Mouse (Mus musculus) stomach, postnatal 0 days (tissue): ENCODE data around the gene Sox5. TPM values are rescaled to one million over a fixed set of nuclear protein-coding genes. Genes with fewer than 3 reads are reported as not detected.

Experiments used
- ATAC-seq: fragments of 200-750 bp; cut with Nextera tagmentation; 2 replicates; pipeline ENCODE4 v1.8.0; 2017; ENCODE audit not compliant: low FRiP score, low TSS enrichment
- DNase-seq: peaks from one replicate; pipeline ENCODE4 v3.0.0-alpha.2; 2016; ENCODE audit warnings: low spot score
- H3K27ac ChIP-seq: fragments of 300-500 bp; sonication (generic); replicated peaks from 2 replicates; pipeline ENCODE4 v1.5.1; 2014; ENCODE audit warnings: mild to moderate bottlenecking, control low read depth
- H3K27me3 ChIP-seq: fragments of 300-500 bp; sonication (generic); 2 replicates; pipeline ENCODE4 v1.6.1; 2014; ENCODE audit warnings: low read length; ENCODE audit not compliant: control insufficient read depth, insufficient read depth
- H3K36me3 ChIP-seq: fragments of 300-500 bp; sonication (generic); 2 replicates; pipeline ENCODE4 v1.6.1; 2014; ENCODE audit warnings: low read length, mixed read lengths; ENCODE audit not compliant: control insufficient read depth, insufficient read depth
- H3K4me1 ChIP-seq: fragments of 300-500 bp; sonication (generic); replicated peaks from 2 replicates; pipeline ENCODE4 v1.6.1; 2014; ENCODE audit warnings: antibody characterized with exemption; ENCODE audit not compliant: control insufficient read depth, insufficient read depth
- H3K4me2 ChIP-seq: fragments of 300-500 bp; sonication (generic); replicated peaks from 2 replicates; pipeline ENCODE4 v1.6.1; 2014; ENCODE audit warnings: low read depth, mild to moderate bottlenecking, control low read depth, moderate library complexity
- H3K4me3 ChIP-seq: fragments of 300-500 bp; sonication (generic); 2 replicates; pipeline ENCODE4 v1.5.1; 2014; ENCODE audit warnings: low read depth, low read length, control low read depth
- H3K9ac ChIP-seq: fragments of 300-500 bp; sonication (generic); 2 replicates; pipeline ENCODE4 v1.6.1; 2014; ENCODE audit warnings: mild to moderate bottlenecking, low read length, control low read depth, mixed read lengths
- H3K9me3 ChIP-seq: fragments of 300-500 bp; sonication (generic); 2 replicates; pipeline ENCODE4 v1.6.1; 2016; ENCODE audit warnings: low read length; ENCODE audit not compliant: control insufficient read depth
- CTCF ChIP-seq: IDR thresholded peaks from 2 replicates; pipeline ENCODE4 v1.5.1; 2016; ENCODE audit warnings: antibody characterized with exemption, low read depth, mild to moderate bottlenecking, moderate library complexity
- EP300 ChIP-seq: optimal IDR thresholded peaks from 2 replicates; pipeline ENCODE3; 2016; ENCODE audit warnings: antibody characterized with exemption
- WGBS: fragments of 180-500 bp; shearing (Covaris S2); extraction: QIAGEN DNeasy Blood & Tissue Kit; methylation state at CpG from one replicate; pipeline ENCODE4 v1.1.7; 2014; 5-methylcytosine and 5-hydroxymethylcytosine counted together
- polyA plus RNA-seq: library from polyadenylated mRNA; unstranded; fragments of >200 nt; fragmentation: Nextera tagmentation; extraction: Ambion mirVana; gene quantifications from 2 replicates; pipeline ENCODE4 v1.2.1, GENCODE M21; 2015

Gene Sox5
- polyA plus RNA-seq, 1 experiment from 2014 or later: 9.8 TPM

GRCm38 (mm10) chr6:144691298-144692041 is 90.3 kb downstream of the Sox5 start:
- no peaks in the 10 kb centered on the region for H3K4me1 ChIP-seq
- TF ChIP-seq EP300 (no peak), CTCF (no peak)
- ATAC-seq (no peak), DNase-seq (no peak)
- no peaks in the 10 kb centered on the region for H3K36me3 ChIP-seq
- no peak overlapping the region for H3K27ac ChIP-seq
- H3K27me3 ChIP-seq: no peaks in the 10 kb centered on the region
- WGBS: 55% methylated on average over 7 of the region's 7 CpGs
- no peak overlapping the region for H3K9ac ChIP-seq
- H3K4me2 ChIP-seq: no peak overlapping the region
- H3K9me3 ChIP-seq: no peaks in the 10 kb centered on the region
- no peak overlapping the region for H3K4me3 ChIP-seq

- ATAC-seq (no peak), DNase-seq (no peak)
- no peaks in the 10 kb centered on the region for H3K9me3 ChIP-seq
- TF ChIP-seq CTCF (no peak), EP300 (no peak)
- H3K4me3 ChIP-seq: no peak overlapping the region
- H3K9ac ChIP-seq: no peak overlapping the region
- no peak overlapping the region for H3K27ac ChIP-seq
- no peaks in the 10 kb centered on the region for H3K4me1 ChIP-seq
- no peaks in the 10 kb centered on the region for H3K27me3 ChIP-seq
- no peaks in the 10 kb centered on the region for H3K36me3 ChIP-seq
- no peak overlapping the region for H3K4me2 ChIP-seq
- 90% methylated on average over 3 of the region's 3 CpGs for WGBS
Observed at GRCm38 (mm10) chr6:144689076-144689475, 92.7 kb downstream of the Sox5 start.

GRCm38 (mm10) chr6:144687681-144688080 is 94.1 kb downstream of the Sox5 start:
- Histone ChIP-seq H3K9ac (no peak overlapping the region), H3K4me1 (no peaks in the 10 kb centered on the region), H3K9me3 (no peaks in the 10 kb centered on the region), H3K4me2 (no peak overlapping the region), H3K27me3 (no peaks in the 10 kb centered on the region), H3K36me3 (no peaks in the 10 kb centered on the region), H3K27ac (no peak overlapping the region), H3K4me3 (no peak overlapping the region)
- TF ChIP-seq CTCF (no peak), EP300 (no peak)
- no peak for ATAC-seq
- 39% methylated on average over 8 of the region's 8 CpGs for WGBS
- no peak for DNase-seq

GRCm38 (mm10) chr6:144681045-144681789 is 100.6 kb downstream of the Sox5 start:
- DNase-seq (no peak), ATAC-seq (no peak)
- H3K27ac ChIP-seq: no peak overlapping the region
- H3K4me1 ChIP-seq: no peaks in the 10 kb centered on the region
- H3K36me3 ChIP-seq: no peaks in the 10 kb centered on the region
- no peak overlapping the region for H3K4me2 ChIP-seq
- no peaks in the 10 kb centered on the region for H3K27me3 ChIP-seq
- H3K4me3 ChIP-seq: no peak overlapping the region
- no peak overlapping the region for H3K9ac ChIP-seq
- H3K9me3 ChIP-seq: no peaks in the 10 kb centered on the region
- WGBS: 73% methylated on average over 12 of the region's 12 CpGs
- no peak for TF ChIP-seq CTCF
- TF ChIP-seq EP300: no peak

- Histone ChIP-seq H3K9ac (no peak overlapping the region), H3K9me3 (no peaks in the 10 kb centered on the region), H3K27me3 (no peaks in the 10 kb centered on the region), H3K36me3 (no peaks in the 10 kb centered on the region), H3K4me3 (no peak overlapping the region), H3K27ac (no peak overlapping the region), H3K4me2 (no peak overlapping the region), H3K4me1 (no peaks in the 10 kb centered on the region)
- ATAC-seq: no peak
- DNase-seq: no peak
- no peak for TF ChIP-seq EP300
- no peak for TF ChIP-seq CTCF
- WGBS: 92% methylated on average over 9 of the region's 9 CpGs
Observed at GRCm38 (mm10) chr6:144677491-144678133, 104.2 kb downstream of the Sox5 start.
